Mouse (Mus musculus) spleen, postnatal 36 days (tissue): ENCODE data around the gene Ap2b1.
"Not testable (repeated sequence)": the region's sequence is repeated elsewhere in the genome, so short reads cannot be mapped to it uniquely, and the experiment has no call there.

Experiments
- DNase-seq, 2 experiments: peaks; one replicate each; pipeline ENCODE4 v3.0.0; 2022; ENCODE audit warnings: low spot score in 2 of 2, mixed read lengths in 1 of 2

The Ap2b1 gene

GRCm38 (mm10) chr11:83301431-83301831 is 2.6 kb downstream of the Ap2b1 start:
- no peak for DNase-seq

DNA sequence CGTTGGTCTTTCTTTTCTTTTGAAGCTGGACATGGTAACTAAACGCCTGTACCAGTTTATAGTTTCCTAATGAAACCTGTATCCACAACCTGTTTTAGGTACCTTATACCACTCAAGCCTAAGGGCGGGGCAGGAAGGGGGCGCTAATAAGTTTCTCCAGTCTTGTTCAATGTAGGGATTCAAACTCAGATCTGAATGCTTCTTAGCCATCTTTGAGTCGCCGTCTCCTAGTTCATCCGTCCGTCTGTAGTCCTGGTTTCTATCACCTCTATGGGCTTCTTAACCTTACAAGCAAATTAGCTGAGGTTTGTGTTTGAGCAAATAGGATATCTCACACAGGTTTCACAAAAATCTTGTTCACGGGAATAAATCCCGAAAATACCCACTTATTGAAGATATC is 3.3 kb downstream of the Ap2b1 start:
- peak; percentile 25 to 43 for DNase-seq

GRCm38 (mm10) chr11:83302526-83303251 is 3.9 kb downstream of the Ap2b1 start, which contains the start of gene Pex12:
Gene Pex12 (minus strand): TSS chr11:83302586.
- peak; percentile 92 to 94 for DNase-seq

GRCm38 (mm10) chr11:83303751-83304150 is 4.9 kb downstream of the Ap2b1 start:
- DNase-seq, result no peak

DNA sequence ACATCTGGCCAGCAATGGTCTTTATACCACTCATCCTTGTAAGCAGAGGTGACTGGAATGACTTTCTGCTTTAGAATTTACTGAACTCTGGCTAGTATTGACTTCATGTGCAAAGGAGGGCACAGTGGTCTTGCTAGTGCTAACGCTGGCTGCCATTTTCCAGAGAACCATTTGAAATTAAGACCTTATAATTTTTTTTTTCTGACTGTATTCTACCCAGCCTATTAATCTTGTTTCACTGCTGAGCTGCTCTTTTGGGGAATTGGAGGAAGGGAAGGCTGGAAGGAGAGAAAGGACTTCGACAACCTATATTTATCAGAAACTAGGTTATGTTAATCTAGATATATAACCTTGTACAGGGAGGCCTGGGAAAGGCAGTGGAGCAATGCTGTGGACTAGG is 5.7 kb downstream of the Ap2b1 start:
- no peak for DNase-seq

GRCm38 (mm10) chr11:83306700-83307253 is 8.0 kb downstream of the Ap2b1 start:
- DNase-seq, result no peak

- DNase-seq, result no peak
Measured at GRCm38 (mm10) chr11:83312471-83312870, 13.6 kb downstream of the Ap2b1 start.

DNA sequence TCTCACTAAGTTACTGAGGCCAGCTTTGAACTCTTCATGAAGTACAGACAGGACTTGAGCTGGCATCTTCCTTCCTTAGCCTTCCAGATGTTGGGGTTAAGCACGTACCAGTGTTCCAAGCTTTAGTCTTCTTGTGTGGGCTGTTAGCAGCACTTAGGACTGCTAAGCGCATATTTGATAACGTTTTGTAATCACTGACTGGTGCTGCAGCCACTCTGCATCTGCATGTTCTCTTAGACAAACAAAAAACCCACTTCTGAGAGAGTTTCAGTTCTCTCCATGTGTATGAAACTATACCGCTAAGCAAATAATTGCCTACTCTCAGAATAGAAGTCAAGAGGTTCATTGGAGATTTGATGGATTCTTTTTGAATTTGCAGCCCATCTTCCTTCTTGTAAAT is 20.2 kb downstream of the Ap2b1 start:
- no peak for DNase-seq

DNA sequence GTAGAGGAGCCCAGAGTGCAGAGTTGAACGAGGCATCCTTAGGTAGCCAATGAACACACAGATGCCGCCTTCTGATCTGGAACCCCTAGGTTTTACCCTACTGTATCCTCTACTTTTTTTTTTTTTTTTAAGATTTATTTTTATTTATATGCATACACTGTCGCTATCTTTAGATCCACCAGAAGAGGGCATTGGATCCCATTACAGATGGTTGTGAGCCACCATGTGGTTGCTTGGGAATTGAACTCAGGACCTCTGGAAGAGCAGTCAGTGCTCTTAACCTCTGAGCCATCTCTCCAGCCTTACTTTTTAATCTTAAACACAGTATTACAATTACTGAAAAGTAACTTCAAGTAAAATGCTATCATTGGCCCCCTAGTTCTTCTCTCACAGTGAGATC is 27.9 kb downstream of the Ap2b1 start:
- DNase-seq, result not testable (repeated sequence)

DNA sequence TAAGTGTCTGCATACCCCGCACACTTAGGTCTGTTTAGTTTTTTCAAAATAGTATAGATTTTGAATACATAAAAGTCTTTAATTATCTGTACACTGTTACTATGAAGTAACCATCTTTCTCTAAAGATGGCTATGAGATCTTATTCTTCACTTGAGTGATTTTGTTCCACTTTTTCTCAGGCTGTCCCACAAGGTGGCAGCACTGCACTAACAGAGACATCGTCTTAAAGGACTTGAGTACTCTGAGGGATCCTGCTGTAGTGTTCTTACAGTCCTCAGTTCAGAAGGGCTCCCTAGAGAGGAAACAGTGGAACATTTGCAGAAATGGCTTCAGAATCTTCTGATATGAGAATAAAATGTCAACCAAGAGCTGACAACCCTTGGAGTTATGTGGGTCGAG is 28.6 kb downstream of the Ap2b1 start:
- peak; percentile 44 to 58 for DNase-seq

GRCm38 (mm10) chr11:83335826-83336225 is 37.0 kb downstream of the Ap2b1 start:
- no peak for DNase-seq

DNA sequence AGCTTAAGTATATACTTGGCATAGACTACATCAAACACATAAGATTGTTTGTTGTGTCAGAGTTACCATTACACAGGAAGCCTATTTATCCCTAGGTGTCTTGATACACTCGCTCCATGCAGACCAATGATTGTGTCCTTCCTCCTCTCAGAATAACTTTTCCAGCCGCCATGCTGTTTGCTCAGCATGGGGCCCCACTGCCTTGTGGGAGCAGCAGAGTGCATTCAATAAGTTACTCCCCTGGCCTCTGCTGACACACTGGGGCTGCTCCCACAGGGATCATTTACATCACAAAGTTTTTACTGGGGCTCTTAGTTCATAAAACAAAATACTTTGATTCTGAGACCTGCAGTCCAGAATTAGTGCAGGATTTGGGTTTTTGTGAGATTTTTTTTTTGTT is 40.9 kb downstream of the Ap2b1 start:
- no peak for DNase-seq

DNA sequence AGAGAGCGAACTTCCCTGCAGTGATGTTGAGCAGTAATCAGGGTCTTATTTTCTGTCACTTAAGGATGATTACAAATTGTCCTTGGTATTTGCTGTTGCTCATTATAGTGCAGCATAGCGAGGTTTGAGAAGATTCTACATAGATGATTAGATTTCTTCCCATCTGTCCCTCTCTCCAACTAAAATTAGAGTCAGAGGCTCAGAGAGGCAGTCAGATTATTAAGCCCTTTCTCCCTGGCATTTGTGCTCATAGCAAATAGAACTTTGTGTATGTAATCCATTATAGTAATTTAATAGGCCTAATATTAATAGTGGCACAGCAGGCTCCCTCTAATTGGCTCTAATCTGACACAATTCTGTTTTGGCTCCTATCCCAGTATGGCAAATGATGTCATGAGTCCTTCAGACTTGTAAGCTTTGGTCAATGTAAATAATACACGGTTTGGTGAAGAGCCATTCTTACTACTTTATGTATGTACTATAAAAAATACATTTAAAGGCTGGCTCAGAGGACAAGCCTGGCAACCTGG is 43.0 kb downstream of the Ap2b1 start:
- DNase-seq, result no peak

GRCm38 (mm10) chr11:83355428-83355827 is 56.6 kb downstream of the Ap2b1 start:
- DNase-seq, result no peak

- DNase-seq, result peak in 1 of 2 experiments; percentile 11
Measured at GRCm38 (mm10) chr11:83357421-83357820, 58.6 kb downstream of the Ap2b1 start.

DNA sequence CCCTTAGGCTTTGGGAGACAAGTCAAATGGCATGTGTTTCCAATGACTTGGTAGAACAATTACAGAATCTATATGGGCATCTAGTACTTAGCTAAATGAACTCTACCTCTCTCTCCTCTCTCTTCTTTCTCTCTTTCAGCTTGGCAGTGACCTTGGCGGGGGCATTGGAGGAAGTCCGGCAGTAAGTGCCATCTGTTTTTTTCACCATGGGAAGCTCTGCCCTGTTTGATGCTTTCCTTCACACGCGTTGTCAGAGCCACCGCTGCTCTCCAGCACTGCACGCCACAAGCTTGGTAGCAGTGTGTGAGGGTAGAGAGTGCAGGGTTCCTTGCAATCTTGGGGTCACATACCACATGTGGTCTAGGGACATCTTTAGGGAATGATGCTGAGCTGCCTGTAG is 65.8 kb downstream of the Ap2b1 start:
- no peak for DNase-seq

DNA sequence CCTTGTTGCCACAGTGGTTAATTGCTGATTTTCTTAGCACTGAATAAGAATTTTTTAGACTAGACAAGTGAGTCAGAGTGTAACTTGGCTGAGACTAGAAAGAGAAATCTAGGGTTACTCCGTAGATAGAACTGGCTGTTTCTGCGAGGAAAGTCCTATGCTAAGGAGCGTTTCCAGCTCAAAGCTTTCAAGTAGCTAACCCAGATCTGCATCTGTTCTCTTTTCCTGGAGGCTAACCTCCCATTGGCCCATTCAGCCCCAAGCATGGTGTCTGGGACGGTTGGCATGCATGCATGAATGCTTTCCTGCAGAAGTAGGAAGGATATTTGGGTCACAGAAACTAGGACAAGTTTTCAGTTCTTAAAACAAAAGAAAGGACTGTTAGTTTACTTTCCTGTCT is 72.4 kb downstream of the Ap2b1 start:
- DNase-seq, result no peak

GRCm38 (mm10) chr11:83379745-83380341 is 81.0 kb downstream of the Ap2b1 start:
- DNase-seq, result no peak

DNA sequence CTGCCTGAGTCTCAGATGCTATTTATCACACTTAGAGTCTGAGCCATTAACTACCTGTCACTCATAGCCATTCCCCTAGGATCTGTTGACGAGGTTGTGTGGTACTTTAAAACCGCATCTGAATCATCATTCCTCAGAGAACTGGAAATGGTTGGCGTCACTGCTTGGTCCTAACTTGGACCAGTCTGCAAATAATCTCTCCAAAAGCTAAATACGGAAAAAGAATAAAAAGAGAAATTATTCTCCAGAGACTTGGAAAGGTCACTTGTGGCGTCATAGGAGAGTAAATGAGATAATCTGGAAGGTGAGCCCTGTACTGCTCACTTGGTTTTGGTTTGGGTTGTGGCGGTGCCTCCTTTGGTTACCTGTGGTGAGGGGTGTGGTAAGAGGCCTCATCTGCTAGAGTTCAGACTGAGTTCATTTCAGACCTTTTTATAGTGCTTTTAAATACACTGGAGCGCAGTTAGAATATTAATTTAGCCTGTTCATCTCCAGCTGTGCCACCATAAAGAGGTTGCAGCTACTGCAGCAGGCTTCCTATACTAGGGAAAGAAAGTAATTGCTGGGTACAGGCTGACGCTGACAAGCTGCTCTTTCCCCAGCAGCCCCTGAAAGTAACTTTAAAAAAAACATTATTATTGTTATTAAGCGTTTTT is 84.2 kb downstream of the Ap2b1 start:
- DNase-seq, result no peak

DNA sequence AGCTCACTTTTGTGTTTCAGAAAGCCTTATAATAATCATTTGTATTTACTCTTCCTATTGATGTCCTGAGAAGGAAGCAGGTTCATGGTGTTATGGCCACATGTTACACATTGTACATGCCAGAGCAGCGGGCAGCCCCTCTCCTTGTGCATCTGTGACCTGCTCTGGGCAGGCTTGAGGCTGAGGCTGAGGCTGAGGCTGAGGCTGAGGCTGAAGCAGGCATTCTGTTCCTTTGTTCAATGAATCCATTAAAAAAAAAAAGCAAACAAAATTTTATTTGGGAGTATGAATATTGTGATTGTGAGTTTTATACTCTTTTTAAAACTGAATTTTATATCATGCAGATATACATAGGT is 84.7 kb downstream of the Ap2b1 start:
- DNase-seq, result no peak

GRCm38 (mm10) chr11:83393062-83393461 is 94.2 kb downstream of the Ap2b1 start:
- DNase-seq, result no peak

GRCm38 (mm10) chr11:83394802-83395439 is 96.1 kb downstream of the Ap2b1 start:
- no peak for DNase-seq
